In the genomic region with DNA sequence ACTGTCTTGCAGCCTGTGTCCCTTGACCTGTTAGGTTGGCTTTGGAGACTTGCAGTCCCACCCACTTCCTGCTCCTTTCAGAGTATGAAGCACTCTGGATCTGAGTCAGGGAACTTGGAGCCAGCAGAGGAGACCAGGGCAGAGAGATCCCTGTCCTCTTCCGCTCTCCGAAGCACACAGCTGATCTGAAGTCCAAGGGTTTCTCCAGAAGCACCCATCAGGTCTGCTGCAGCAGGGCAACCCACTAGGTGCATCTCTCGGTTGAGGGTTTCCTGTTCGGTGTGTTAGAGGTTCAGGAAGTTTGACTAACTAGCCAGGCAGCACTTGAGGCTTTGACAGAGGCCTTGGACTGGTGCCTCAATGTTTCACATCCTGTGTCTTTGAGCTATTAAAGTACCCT, we compare ENCODE assay signal across 8 mouse cellular contexts. TPM values are rescaled to one million over a fixed set of nuclear protein-coding genes. Genes with fewer than 3 reads are reported as not detected.
DNase-seq lines count a peak whose midpoint lies in the region; ATAC-seq and TF ChIP-seq lines count a peak whose summit lies in the region.

No protein-coding gene starts in this region.

- H3K9me3 ChIP-seq in embryonic facial prominence, embryonic 14.5 days (ENCODE audit: control insufficient read depth, low read length): no peaks in the 10 kb centered on the region
- no peaks in the 10 kb centered on the region for H3K9me3 ChIP-seq in kidney, postnatal 0 days (replicated peaks; ENCODE audit: low read length)
- H3K9me3 ChIP-seq in forebrain, embryonic 14.5 days (replicated peaks; ENCODE audit: control insufficient read depth, low read length): no peaks in the 10 kb centered on the region

- ATAC-seq in embryonic facial prominence, embryonic 14.5 days (ENCODE audit: low read depth): no peak
- ATAC-seq in kidney, postnatal 0 days (replicated peaks; ENCODE audit: low FRiP score, low read depth): no peak
- no peak for ATAC-seq in forebrain, embryonic 14.5 days

- H3K36me3 ChIP-seq in spleen, adult 2 months (ENCODE audit: control insufficient read depth, insufficient read depth, low read length): no peaks in the 10 kb centered on the region
- H3K36me3 ChIP-seq in embryonic facial prominence, embryonic 14.5 days (ENCODE audit: control insufficient read depth, insufficient read depth, low read length): peaks cover 6% of the 10 kb centered on the region
- H3K36me3 ChIP-seq in kidney, postnatal 0 days (ENCODE audit: insufficient read depth, low read length): 0 out of 2 replicates have a peak, but pooled peaks cover 2% of the 10 kb centered on the region
- H3K36me3 ChIP-seq in forebrain, embryonic 14.5 days (ENCODE audit: control insufficient read depth, insufficient read depth, low read length): no peaks in the 10 kb centered on the region

- peak overlapping the region; percentile 7; the same call in 1 of the 2 replicates for H3K27ac ChIP-seq in spleen, adult 2 months (ENCODE audit: insufficient read depth, low read length)
- H3K27ac ChIP-seq in embryonic facial prominence, embryonic 14.5 days (replicated peaks; ENCODE audit: low read depth, low read length): peak overlapping the region; percentile 98
- peak overlapping the region; percentile 75 for H3K27ac ChIP-seq in kidney, postnatal 0 days
- H3K27ac ChIP-seq in forebrain, embryonic 14.5 days (ENCODE audit: low read depth, low read length): no peak overlapping the region

- no peak for TF ChIP-seq CTCF in spleen, adult 2 months (IDR thresholded peaks at IDR 0.05; ENCODE audit: extremely low read depth, insufficient read depth, insufficient read length, insufficient replicate concordance)
- TF ChIP-seq CTCF in kidney, postnatal 0 days (IDR thresholded peaks at IDR 0.05; ENCODE audit: low read depth): no peak

- intact Hi-C loops in left cerebral cortex, postnatal 4 days (cut with DNase I): no loop called here

- peak overlapping the region; percentile 9; the same call in 1 of the 2 replicates for H3K4me3 ChIP-seq in spleen, adult 2 months (ENCODE audit: extremely low read depth, insufficient read depth, insufficient read length)
- peak overlapping the region; percentile 83 for H3K4me3 ChIP-seq in embryonic facial prominence, embryonic 14.5 days (ENCODE audit: low read depth, low read length)
- H3K4me3 ChIP-seq in kidney, postnatal 0 days (replicated peaks; ENCODE audit: low read depth, low read length): peak overlapping the region; percentile 54
- H3K4me3 ChIP-seq in forebrain, embryonic 14.5 days (ENCODE audit: low read depth, low read length): no peak overlapping the region

- H3K4me2 ChIP-seq in embryonic facial prominence, embryonic 14.5 days (ENCODE audit: low read depth, low read length): peak overlapping the region; percentile 58
- peak overlapping the region; percentile 61 for H3K4me2 ChIP-seq in kidney, postnatal 0 days (ENCODE audit: low read length)
- no peak overlapping the region; the same call in 1 of the 2 replicates for H3K4me2 ChIP-seq in forebrain, embryonic 14.5 days (ENCODE audit: low read length)

- DNase-seq in spleen, adult 2 months (ENCODE audit: low read depth in 1 of 2, low spot score in 2 of 2): no peak
- DNase-seq in spleen, adult 18-20 months: no peak
- no peak for DNase-seq in embryonic facial prominence, embryonic 14.5 days (ENCODE audit: low spot score)
- DNase-seq in kidney, postnatal 0 days (ENCODE audit: low spot score): peak; percentile 88
- peak; percentile 44 for DNase-seq in naive thymus-derived CD4-positive, alpha-beta T cell, adult 2 months (ENCODE audit: low read depth)
- DNase-seq in cerebellum, postnatal 25 days: no peak
- no peak for DNase-seq in forebrain, embryonic 14.5 days (ENCODE audit: low spot score)
- no peak for DNase-seq in left cerebral cortex, postnatal 4 days

- H3K27me3 ChIP-seq in spleen, adult 2 months (ENCODE audit: control insufficient read depth, insufficient read depth, low read length): 0 out of 2 replicates have a peak, but pooled peaks cover 1% of the 10 kb centered on the region
- no peaks in the 10 kb centered on the region for H3K27me3 ChIP-seq in embryonic facial prominence, embryonic 14.5 days (replicated peaks; ENCODE audit: control insufficient read depth, insufficient read depth, low read length)
- no peaks in the 10 kb centered on the region for H3K27me3 ChIP-seq in kidney, postnatal 0 days (ENCODE audit: insufficient read depth, low read length)
- 0 out of 2 replicates have a peak, but pooled peaks cover 10% of the 10 kb centered on the region for H3K27me3 ChIP-seq in forebrain, embryonic 14.5 days (replicated peaks; ENCODE audit: control insufficient read depth, insufficient read depth, low read length)

- peak overlapping the region; percentile 95 for H3K9ac ChIP-seq in embryonic facial prominence, embryonic 14.5 days (ENCODE audit: low read depth, low read length)
- H3K9ac ChIP-seq in kidney, postnatal 0 days (ENCODE audit: low read depth, low read length): 0 out of 2 replicates have a peak overlapping the region, but pooled peaks have one; percentile 1
- no peak overlapping the region for H3K9ac ChIP-seq in forebrain, embryonic 14.5 days (ENCODE audit: low read length)

- no peak for TF ChIP-seq POLR2A in spleen, adult 2 months (IDR thresholded peaks at IDR 0.05; ENCODE audit: low read depth, low read length)

- H3K4me1 ChIP-seq in spleen, adult 2 months (ENCODE audit: control insufficient read depth, insufficient read depth, insufficient read length): peaks cover 8% of the 10 kb centered on the region
- peaks cover 78% of the 10 kb centered on the region for H3K4me1 ChIP-seq in embryonic facial prominence, embryonic 14.5 days (ENCODE audit: control insufficient read depth, insufficient read depth, low read length)
- peaks cover 49% of the 10 kb centered on the region for H3K4me1 ChIP-seq in kidney, postnatal 0 days (replicated peaks; ENCODE audit: insufficient read depth, low read length)
- peaks cover 9% of the 10 kb centered on the region; the same call in 1 of the 2 replicates for H3K4me1 ChIP-seq in forebrain, embryonic 14.5 days (ENCODE audit: control insufficient read depth, insufficient read depth, low read length)

- 33% methylated on average over 4 of the region's 4 CpGs for WGBS in spleen, adult 2 months
- WGBS in embryonic facial prominence, embryonic 14.5 days: 41% methylated on average over 4 of the region's 4 CpGs
- 32% methylated on average over 4 of the region's 4 CpGs for WGBS in kidney, postnatal 0 days
- WGBS in forebrain, embryonic 14.5 days: 86% methylated on average over 4 of the region's 4 CpGs

RNA-seq across cellular contexts. Expression of gene Anxa2, which starts 2.0 kb away (rescaled TPM):
- 50.9 and 55.9 TPM in 2 replicates for polyA plus RNA-seq in spleen, adult 2 months (2012; rRNA removed)
- 1,306 and 1,330 TPM in 2 replicates for polyA plus RNA-seq in embryonic facial prominence, embryonic 14.5 days (2014; fragmentation: Nextera tagmentation; extraction: Ambion mirVana)
- 442 and 483 TPM in 2 replicates for polyA plus RNA-seq in kidney, postnatal 0 days (2015; fragmentation: Nextera tagmentation; extraction: Ambion mirVana)
- polyA plus RNA-seq in forebrain, embryonic 14.5 days (2014; fragmentation: Nextera tagmentation; extraction: Ambion mirVana): 109 and 118 TPM in 2 replicates
- 10 to 100 TPM; 23.2 to 24.1 TPM for total RNA-seq in left cerebral cortex, postnatal 4 days (2021)

RNA-seq across cellular contexts. Expression of gene Ice2, which starts 57.7 kb away (rescaled TPM):
- 2.2 and 2.6 TPM in 2 replicates for polyA plus RNA-seq in spleen, adult 2 months (2012; rRNA removed)
- polyA plus RNA-seq in embryonic facial prominence, embryonic 14.5 days (2014; fragmentation: Nextera tagmentation; extraction: Ambion mirVana): 17.4 and 17.5 TPM in 2 replicates
- 13.6 and 13.8 TPM in 2 replicates for polyA plus RNA-seq in kidney, postnatal 0 days (2015; fragmentation: Nextera tagmentation; extraction: Ambion mirVana)
- 12.9 and 13.8 TPM in 2 replicates for polyA plus RNA-seq in forebrain, embryonic 14.5 days (2014; fragmentation: Nextera tagmentation; extraction: Ambion mirVana)
- total RNA-seq in left cerebral cortex, postnatal 4 days (2021): 10 to 100 TPM; 11.7 to 14.2 TPM

Comparison
In these comparisons a context has a peak if more than half of its experiments do, and no peak if none do; other contexts are left out.
1. DNase-seq: peak in kidney, postnatal 0 days (single experiment) and naive thymus-derived CD4-positive, alpha-beta T cell, adult 2 months (single experiment); none in spleen, adult 2 months (0 of 2), spleen, adult 18-20 months (0 of 2), embryonic facial prominence, embryonic 14.5 days (single experiment), cerebellum, postnatal 25 days (0 of 2), forebrain, embryonic 14.5 days (single experiment) and left cerebral cortex, postnatal 4 days (single experiment).